26 mouse cellular contexts compared by ENCODE assay signal in the genomic region with DNA sequence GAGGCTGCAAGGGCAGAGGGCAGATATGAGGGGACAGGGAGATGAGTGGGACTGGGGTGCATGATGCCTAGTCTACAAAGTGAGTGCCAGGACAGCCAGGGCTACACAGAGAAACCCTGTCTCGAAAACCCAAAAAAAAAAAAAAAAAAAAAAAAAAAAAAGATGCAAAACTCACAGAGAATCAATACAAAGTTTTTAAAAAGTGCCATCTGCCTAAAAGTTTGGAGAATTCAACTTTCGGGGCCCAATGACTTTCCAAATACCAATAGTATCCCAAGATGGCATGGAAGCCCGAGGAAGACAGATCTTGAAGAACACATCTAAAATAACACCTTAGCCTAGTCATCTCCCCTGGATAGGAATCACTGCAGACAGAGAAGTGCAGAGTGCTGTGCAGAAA.
A peak's percentile ranks its signal among the peaks of the same experiment; 100 is the strongest.
DNase-seq lines count a peak whose midpoint lies in the region; ATAC-seq and TF ChIP-seq lines count a peak whose summit lies in the region.
"Had no signal": no experiment of that assay in that cellular context is flagged by ENCODE, and none has a peak within 500 bp of the region (broad histone marks: within the 10 kb centered on the region; RNA-seq: fewer than 3 reads in every experiment).

No protein-coding gene starts in this region.

- TF ChIP-seq EP300 in CH12.LX (IDR thresholded peaks at IDR 0.05; ENCODE audit: low read length) (no peak), MEL (IDR thresholded peaks at IDR 0.05; ENCODE audit: low read depth in 1 of 2, low read length in 2 of 2) (no peak)

- H3K4me2 ChIP-seq in lung, embryonic 14.5 days = no peak overlapping the region
- no peak overlapping the region for H3K4me2 ChIP-seq in CH12.LX (ENCODE audit: insufficient read depth, low read depth, poor library complexity, severe bottlenecking)
- H3K4me2 ChIP-seq in stomach, embryonic 16.5 days (ENCODE audit: low read depth, low read length) = no peak overlapping the region
- H3K4me2 ChIP-seq: embryonic facial prominence, embryonic 12.5 days; embryonic facial prominence, embryonic 15.5 days; hindbrain, embryonic 13.5 days had no signal

- in situ Hi-C loops in CH12.LX (cut with MboI; ENCODE audit: low pct_ligation_motif_present, low pct_unique_long_range_greater_than_20kb, low sequenced_read_pairs) = no loop called here

- H3K27ac ChIP-seq in lung, embryonic 14.5 days (ENCODE audit: low read depth) = peak overlapping the region; percentile 4; the same call in 1 of the 2 replicates
- no peak overlapping the region for H3K27ac ChIP-seq in CH12.LX (ENCODE audit: insufficient read depth, low read depth)
- H3K27ac ChIP-seq in MEL (ENCODE audit: control insufficient read depth, low read depth, low read length) = no peak overlapping the region
- H3K27ac ChIP-seq in stomach, embryonic 16.5 days (ENCODE audit: low read length) = 0 out of 2 replicates have a peak overlapping the region, but pooled peaks have one; percentile 29
- H3K27ac ChIP-seq: embryonic facial prominence, embryonic 12.5 days; embryonic facial prominence, embryonic 15.5 days; hindbrain, embryonic 10.5 days; hindbrain, embryonic 13.5 days had no signal

- no peak for DNase-seq in lung, embryonic 14.5 days
- no peak for DNase-seq in lung, postnatal 25 days (ENCODE audit: low spot score)
- DNase-seq in CH12.LX (ENCODE audit: extremely low read depth) (no peak), MEL (ENCODE audit: low read depth, low spot score) (no peak)
- no peak for DNase-seq in thymus, postnatal 14 days
- DNase-seq: adrenal gland, postnatal 10 days; adrenal gland, postnatal 36 days; cerebellum, adult 11 months; cerebellum, adult 2 months; cerebellum, adult 9-11 months; cerebellum, postnatal 25 days; forebrain, postnatal 0 days; gastrocnemius, adult 2 months; gastrocnemius, postnatal 14 days; heart, adult 11 months; heart, postnatal 36 days had no signal

- WGBS in lung, embryonic 14.5 days = 71% methylated on average over 3 of the region's 3 CpGs
- 83% methylated on average over 3 of the region's 3 CpGs for WGBS in stomach, embryonic 16.5 days

- H3K36me3 ChIP-seq in lung, embryonic 14.5 days (ENCODE audit: insufficient read depth) = peaks cover 59% of the 10 kb centered on the region
- H3K36me3 ChIP-seq in CH12.LX (replicated peaks in 1 of 2; ENCODE audit: control insufficient read depth in 1 of 2, insufficient read depth in 1 of 2, low read length in 1 of 2) (peaks cover 75 to 90% of the 10 kb centered on the region in 2 experiments), MEL (ENCODE audit: control insufficient read depth in 1 of 2, insufficient read depth in 2 of 2, low read length in 2 of 2) (no peaks in the 10 kb centered on the region; a peak in 1 of 4 replicates)
- peaks cover 10% of the 10 kb centered on the region for H3K36me3 ChIP-seq in stomach, embryonic 16.5 days (ENCODE audit: control insufficient read depth, insufficient read depth, low read length)

- TF ChIP-seq POLR2A in CH12.LX (IDR thresholded peaks at IDR 0.05; ENCODE audit: low read depth, low read length) (no peak), MEL (IDR thresholded peaks at IDR 0.05; ENCODE audit: control insufficient read depth in 1 of 2, insufficient read depth in 1 of 2, low read depth in 1 of 2, low read length in 2 of 2, poor library complexity in 1 of 2) (no peak)

- no peak for TF ChIP-seq CTCF in lung, embryonic 14.5 days (IDR thresholded peaks at IDR 0.05; ENCODE audit: low read depth)
- TF ChIP-seq CTCF in CH12.LX (conservative IDR thresholded peaks at IDR 0.05 in 1 of 2, IDR thresholded peaks at IDR 0.05 in 1 of 2; ENCODE audit: low read depth in 2 of 2, low read length in 2 of 2) = no peak
- TF ChIP-seq CTCF in MEL (IDR thresholded peaks at IDR 0.05 in 2 of 3, conservative IDR thresholded peaks at IDR 0.05 in 1 of 3; ENCODE audit: control insufficient read depth in 1 of 3, insufficient read depth in 1 of 3, low read depth in 2 of 3, low read length in 3 of 3, poor library complexity in 1 of 3, severe bottlenecking in 1 of 3) = no peak

- H3K9me3 ChIP-seq in lung, embryonic 14.5 days (ENCODE audit: low read depth, low read length) = no peaks in the 10 kb centered on the region
- no peaks in the 10 kb centered on the region for H3K9me3 ChIP-seq in CH12.LX (replicated peaks; ENCODE audit: low read length)
- no peaks in the 10 kb centered on the region for H3K9me3 ChIP-seq in MEL (replicated peaks; ENCODE audit: insufficient read depth, low read length)
- no peaks in the 10 kb centered on the region for H3K9me3 ChIP-seq in stomach, embryonic 16.5 days (replicated peaks; ENCODE audit: control insufficient read depth, low read length)
- H3K9me3 ChIP-seq: embryonic facial prominence, embryonic 12.5 days; embryonic facial prominence, embryonic 15.5 days; hindbrain, embryonic 10.5 days; hindbrain, embryonic 13.5 days had no signal

- no peak for ATAC-seq in lung, embryonic 14.5 days (ENCODE audit: insufficient read depth)
- ATAC-seq in stomach, embryonic 16.5 days (ENCODE audit: insufficient read depth, low FRiP score) = no peak
- ATAC-seq: CD4-positive, CD25-positive, alpha-beta regulatory T cell, adult 4 months; forebrain, embryonic 14.5 days; forebrain, postnatal 0 days; hindbrain, embryonic 16.5 days; inflammation-experienced regulatory T-cells, adult 6 months; Patski had no signal

- H3K4me1 ChIP-seq in lung, embryonic 14.5 days (ENCODE audit: insufficient read depth) = no peaks in the 10 kb centered on the region
- H3K4me1 ChIP-seq in CH12.LX (ENCODE audit: control insufficient read depth in 1 of 2, insufficient read depth in 2 of 2) (peaks cover 10 to 40% of the 10 kb centered on the region in 2 experiments), MEL (ENCODE audit: control insufficient read depth in 1 of 2, insufficient read depth in 2 of 2, low read length in 2 of 2) (no peaks in the 10 kb centered on the region)
- peaks cover 15% of the 10 kb centered on the region for H3K4me1 ChIP-seq in stomach, embryonic 16.5 days (ENCODE audit: control insufficient read depth, insufficient read depth, low read length)
- H3K4me1 ChIP-seq: embryonic facial prominence, embryonic 12.5 days; embryonic facial prominence, embryonic 15.5 days; hindbrain, embryonic 10.5 days had no signal

- H3K27me3 ChIP-seq in lung, embryonic 14.5 days (ENCODE audit: insufficient read depth, low read length) = no peaks in the 10 kb centered on the region
- H3K27me3 ChIP-seq in CH12.LX (replicated peaks) = no peaks in the 10 kb centered on the region
- H3K27me3 ChIP-seq in MEL (ENCODE audit: control insufficient read depth in 1 of 2, insufficient read depth in 2 of 2, low read length in 2 of 2) = no peaks in the 10 kb centered on the region
- H3K27me3 ChIP-seq in stomach, embryonic 16.5 days (ENCODE audit: control insufficient read depth, insufficient read depth, low read length) = no peaks in the 10 kb centered on the region
- H3K27me3 ChIP-seq: embryonic facial prominence, embryonic 12.5 days; embryonic facial prominence, embryonic 15.5 days; hindbrain, embryonic 13.5 days; Patski had no signal

- H3K79me2 ChIP-seq in CH12.LX (replicated peaks; ENCODE audit: control insufficient read depth, extremely low read depth, insufficient read depth, poor library complexity, severe bottlenecking) = no peaks in the 10 kb centered on the region
- no peaks in the 10 kb centered on the region for H3K79me2 ChIP-seq in MEL (ENCODE audit: control insufficient read depth, insufficient read depth, low read length, poor library complexity)

- H3K4me3 ChIP-seq in lung, embryonic 14.5 days (ENCODE audit: low read depth, low read length) = no peak overlapping the region
- H3K4me3 ChIP-seq in CH12.LX (replicated peaks in 1 of 3; ENCODE audit: low read depth in 2 of 3, low read length in 2 of 3, poor library complexity in 1 of 3) (no peak overlapping the region), MEL (ENCODE audit: control insufficient read depth in 1 of 2, insufficient read depth in 1 of 2, low read depth in 2 of 2, low read length in 2 of 2) (no peak overlapping the region)
- no peak overlapping the region for H3K4me3 ChIP-seq in stomach, embryonic 16.5 days (replicated peaks; ENCODE audit: low read length)
- H3K4me3 ChIP-seq: embryonic facial prominence, embryonic 12.5 days; embryonic facial prominence, embryonic 15.5 days; gastrocnemius, adult 2 months; hindbrain, embryonic 10.5 days; hindbrain, embryonic 13.5 days had no signal

- dilution Hi-C loops in CH12.LX (cut with MboI; ENCODE audit: extremely low pct_ligation_motif_present, extremely low pct_unique_long_range_greater_than_20kb, low sequenced_read_pairs) = no loop called here

- H3K9ac ChIP-seq in lung, embryonic 14.5 days = no peak overlapping the region
- H3K9ac ChIP-seq in CH12.LX (ENCODE audit: insufficient read depth, low read depth) (no peak overlapping the region), MEL (ENCODE audit: control insufficient read depth, low read depth, low read length, poor library complexity, severe bottlenecking) (no peak overlapping the region)
- H3K9ac ChIP-seq in stomach, embryonic 16.5 days (ENCODE audit: low read length) = no peak overlapping the region
- H3K9ac ChIP-seq: embryonic facial prominence, embryonic 12.5 days; embryonic facial prominence, embryonic 15.5 days; forebrain, postnatal 0 days; hindbrain, embryonic 13.5 days had no signal

- no peak for TF ChIP-seq RAD21 in CH12.LX (IDR thresholded peaks at IDR 0.05; ENCODE audit: low read depth, low read length)
- no peak for TF ChIP-seq RAD21 in MEL (IDR thresholded peaks at IDR 0.05; ENCODE audit: low read depth, low read length)

TF ChIP-seq in CH12.LX, 34 proteins besides CTCF, POLR2A, EP300 and RAD21:
- TF ChIP-seq NELFE (IDR thresholded peaks at IDR 0.05; ENCODE audit: low read depth, low read length) (no peak), ELF1 (IDR thresholded peaks at IDR 0.05; ENCODE audit: low read depth, low read length) (no peak), ZNF384 (IDR thresholded peaks at IDR 0.05; ENCODE audit: low read depth, low read length) (peak; percentile 58)

TF ChIP-seq in MEL, 35 proteins besides CTCF, POLR2A, EP300 and RAD21:
- TF ChIP-seq ZNF384 (IDR thresholded peaks at IDR 0.05; ENCODE audit: low read depth, low read length) (peak; percentile 58; the same call in 1 of the 2 replicates), HCFC1 (IDR thresholded peaks at IDR 0.05; ENCODE audit: low read depth, low read length) (no peak)

Comparison
In these comparisons a context has a peak if more than half of its experiments do, and no peak if none do; other contexts are left out.
1. H3K27ac ChIP-seq: peak in lung, embryonic 14.5 days (single experiment) and stomach, embryonic 16.5 days (single experiment); none in CH12.LX (single experiment) and MEL (single experiment).